Mouse (Mus musculus) hindlimb bud, embryonic 11.5 days (tissue): ENCODE measurements around the gene Luzp1.

Experiments used
- DNase-seq: peaks from one replicate; pipeline ENCODE4 v3.0.0-alpha.2; 2012; ENCODE audit warnings: low read depth, low spot score; ENCODE audit errors: extremely low spot score

The Luzp1 gene

DNA sequence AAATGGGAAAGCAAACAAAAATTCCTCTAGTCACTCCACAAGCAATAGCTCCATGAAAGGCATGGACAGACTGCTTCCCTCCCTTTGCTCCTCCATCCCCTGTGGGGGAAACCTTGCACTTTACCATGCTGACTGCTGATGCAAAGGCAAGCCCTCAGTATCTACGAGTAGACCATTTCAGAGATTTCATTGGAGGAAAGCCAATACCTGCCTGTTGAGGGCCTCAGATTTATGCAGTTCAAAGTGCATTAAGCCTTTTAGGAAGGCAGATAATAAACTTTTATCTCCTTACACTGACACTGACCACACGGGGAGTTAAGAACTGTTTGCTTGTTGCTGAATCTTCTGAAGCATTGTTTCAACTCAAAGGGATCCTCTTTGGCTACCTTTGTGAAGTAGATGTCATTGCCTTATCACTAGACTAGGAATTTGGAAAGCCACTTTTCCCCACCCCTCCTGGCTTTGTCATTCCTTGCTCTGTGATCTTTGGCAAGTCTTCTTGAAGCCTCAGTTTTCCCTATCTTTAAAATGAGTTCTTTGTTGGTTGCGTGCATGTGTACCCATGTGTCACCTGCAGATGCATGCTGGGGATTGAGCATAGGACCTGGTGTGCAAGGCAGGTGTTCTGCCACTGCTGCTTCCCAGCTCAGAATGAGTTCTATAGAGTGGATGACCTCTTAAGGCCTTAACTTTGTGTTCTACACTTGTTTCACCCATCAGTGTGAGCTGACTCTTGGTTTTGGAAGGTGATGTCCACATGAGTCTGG lies 76.9 kb downstream of the Luzp1 start:
- no peak for DNase-seq

GRCm38 (mm10) chr4:136547721-136548120 lies 78.2 kb downstream of the Luzp1 start:
- DNase-seq = no peak

- DNase-seq = no peak
Observed at GRCm38 (mm10) chr4:136548381-136548801, 78.8 kb downstream of the Luzp1 start.

- DNase-seq = no peak
Observed at GRCm38 (mm10) chr4:136553108-136553507, 83.5 kb downstream of the Luzp1 start.

DNA sequence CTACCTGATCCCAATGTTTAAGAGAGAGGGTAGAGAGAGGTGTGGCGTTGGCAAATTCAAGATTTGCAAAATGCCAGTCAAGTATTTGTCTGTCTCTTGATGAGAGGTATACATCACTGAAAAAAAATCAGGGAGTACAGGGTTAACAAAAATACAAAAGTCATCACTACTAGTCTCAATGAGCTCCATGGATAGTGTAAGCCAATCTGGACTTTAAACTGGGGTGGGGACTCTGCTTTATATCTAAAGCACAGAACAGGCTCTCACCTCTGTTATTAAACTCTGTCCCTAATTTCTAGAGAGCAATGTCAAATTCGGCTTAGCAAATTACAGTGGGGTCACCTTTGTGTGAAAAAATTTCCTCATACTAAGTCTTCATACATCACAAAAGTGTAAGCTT lies 88.1 kb downstream of the Luzp1 start:
- DNase-seq = no peak

DNA sequence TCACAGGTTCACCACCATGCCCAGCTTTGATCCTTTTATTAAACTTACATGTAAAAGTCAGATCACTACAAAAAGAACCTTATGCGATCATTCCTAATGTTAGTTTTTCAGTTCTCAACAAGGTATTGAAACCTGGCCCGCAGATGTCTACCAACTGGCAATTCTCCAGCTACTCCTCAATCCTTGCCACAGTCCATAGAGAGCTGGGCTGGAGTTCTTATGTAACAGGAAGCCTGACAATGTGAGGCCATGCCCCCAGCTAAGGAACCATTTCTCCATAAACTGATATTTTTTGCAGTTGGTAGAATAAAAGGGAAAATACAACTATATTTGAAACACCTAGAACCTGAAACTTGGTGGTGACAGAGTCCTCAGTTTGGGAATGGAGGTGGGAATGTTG lies 90.1 kb downstream of the Luzp1 start:
- no peak for DNase-seq

- no peak for DNase-seq
Observed at GRCm38 (mm10) chr4:136560270-136560991, 90.9 kb downstream of the Luzp1 start.

- no peak for DNase-seq
Observed at GRCm38 (mm10) chr4:136562755-136563154, 93.2 kb downstream of the Luzp1 start.

- no peak for DNase-seq
Observed at GRCm38 (mm10) chr4:136568629-136569028, 99.1 kb downstream of the Luzp1 start.

DNA sequence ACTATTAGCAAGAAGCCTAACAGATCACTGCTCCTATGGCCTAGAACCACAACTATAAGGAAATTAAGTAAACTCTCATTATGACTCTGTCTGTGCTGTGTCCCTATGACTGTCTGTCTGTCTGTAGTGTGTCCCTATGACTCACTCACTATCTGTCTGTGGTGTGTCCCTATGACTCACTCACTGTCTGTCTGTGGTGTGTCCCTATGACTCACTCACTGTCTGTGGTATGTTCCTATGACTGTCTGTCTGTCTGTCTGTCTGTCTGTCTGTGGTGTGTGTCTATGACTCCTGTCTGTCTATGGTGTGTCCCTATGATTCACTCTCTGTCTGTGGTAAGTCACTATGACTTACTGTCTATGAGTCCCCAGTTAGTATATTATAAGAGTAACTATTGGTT lies 100.4 kb downstream of the Luzp1 start:
- DNase-seq = no peak

DNA sequence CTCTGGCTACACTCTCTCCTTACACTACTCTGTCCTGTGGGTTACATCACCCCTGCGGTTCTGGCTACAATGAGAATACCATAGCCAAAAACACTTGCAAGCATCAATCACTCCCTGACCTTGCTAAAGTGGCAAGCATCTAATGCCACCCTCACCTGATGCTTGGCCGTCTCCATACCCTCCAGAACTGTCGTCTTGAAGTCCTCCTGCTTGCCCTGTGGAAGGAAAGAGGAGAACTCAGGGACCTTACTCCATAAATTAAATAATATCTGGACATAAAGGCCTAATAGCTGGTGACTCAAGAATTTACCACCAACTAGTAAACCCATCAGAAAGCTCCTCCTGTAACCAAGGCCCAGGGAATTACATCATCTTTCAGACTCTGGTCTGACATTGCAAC lies 112.3 kb downstream of the Luzp1 start:
- DNase-seq = no peak

DNA sequence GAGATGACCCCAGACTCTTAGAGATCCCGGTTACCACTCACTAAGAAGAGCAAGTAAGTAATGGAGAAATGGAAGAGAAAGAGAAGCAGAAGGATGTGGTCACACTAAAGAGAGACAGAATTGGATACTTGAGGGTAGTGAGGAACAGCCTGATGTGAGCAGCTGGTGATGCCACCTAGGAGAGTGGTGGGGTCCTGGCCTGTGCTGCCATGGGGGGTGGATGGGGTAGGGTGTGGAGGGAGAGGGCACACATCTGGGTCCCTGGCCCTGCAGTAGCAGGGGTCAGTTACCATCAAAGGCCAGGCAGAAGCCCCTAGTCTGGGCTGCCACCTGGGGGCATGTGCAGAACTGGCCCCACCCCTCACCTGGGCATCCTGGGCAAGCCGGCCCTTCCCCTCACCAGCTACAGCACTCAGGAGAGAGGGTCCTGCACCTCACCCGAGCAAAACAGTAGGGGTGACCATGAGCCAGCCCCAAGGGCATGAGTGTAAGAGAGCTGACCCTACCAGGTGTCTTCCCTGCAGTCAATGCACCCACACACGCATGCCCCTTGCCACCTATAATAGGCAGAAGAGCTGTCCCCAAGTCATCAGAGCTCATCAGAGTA lies 117.8 kb downstream of the Luzp1 start:
- no peak for DNase-seq

- no peak for DNase-seq
Observed at GRCm38 (mm10) chr4:136588003-136588402, 118.4 kb downstream of the Luzp1 start.

DNA sequence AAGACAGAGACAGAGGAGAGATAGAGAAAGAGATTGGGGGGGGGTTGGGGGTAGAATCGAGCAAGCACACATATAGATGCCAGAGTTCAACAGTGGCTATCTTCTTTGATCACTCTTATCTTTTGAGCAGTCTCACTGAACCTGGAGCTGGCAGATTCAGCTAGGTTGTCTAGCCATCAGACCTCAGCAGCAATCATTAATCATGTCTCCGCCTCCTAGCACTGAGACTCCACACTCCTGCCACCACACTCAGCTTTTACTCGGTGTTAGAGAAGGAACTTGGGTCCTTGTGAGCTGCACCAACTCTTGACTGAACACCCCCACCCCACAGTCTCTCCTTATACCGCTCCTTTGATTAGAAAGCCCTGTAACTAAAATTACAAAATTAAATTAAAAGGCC lies 122.5 kb downstream of the Luzp1 start:
- no peak for DNase-seq

GRCm38 (mm10) chr4:136594006-136594405 lies 124.4 kb downstream of the Luzp1 start:
- no peak for DNase-seq

GRCm38 (mm10) chr4:136595221-136595620 lies 125.7 kb downstream of the Luzp1 start:
- no peak for DNase-seq

- no peak for DNase-seq
Observed at GRCm38 (mm10) chr4:136598268-136598876, 128.8 kb downstream of the Luzp1 start.

- DNase-seq = no peak
Observed at GRCm38 (mm10) chr4:136599869-136600268, 130.3 kb downstream of the Luzp1 start.

- DNase-seq = no peak
Observed at GRCm38 (mm10) chr4:136600536-136600935, 131.0 kb downstream of the Luzp1 start.

- DNase-seq = peak; percentile 24
Observed at GRCm38 (mm10) chr4:136601476-136601875, 131.9 kb downstream of the Luzp1 start.

- DNase-seq = no peak
Observed at GRCm38 (mm10) chr4:136602018-136602554, 132.5 kb downstream of the Luzp1 start.
